Mouse (Mus musculus): ENCODE measurements around the gene Car9.

DNA sequence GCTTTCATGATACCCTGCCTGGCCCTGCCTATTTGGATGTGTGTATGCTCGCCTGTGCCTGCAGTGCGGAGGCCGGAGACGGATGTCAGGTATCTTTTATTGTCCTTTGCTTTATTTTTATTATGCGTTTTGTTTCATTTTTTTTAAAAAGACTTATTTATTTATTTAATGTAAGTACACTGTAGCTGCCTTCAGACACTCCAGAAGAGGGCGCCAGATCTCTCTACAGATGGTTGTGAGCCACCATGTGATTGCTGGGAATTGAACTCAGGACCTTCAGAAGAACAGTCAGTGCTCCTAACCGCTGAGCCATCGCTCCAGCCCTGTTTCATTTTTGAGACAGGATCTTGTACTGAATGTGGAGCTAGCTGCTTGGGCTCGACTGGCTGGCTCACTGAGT lies 21.7 kb downstream of the Car9 start:
- TF ChIP-seq CTCF (IDR thresholded peaks at IDR 0.05; ENCODE audit: low read depth, low read length) (no peak), POLR2A (IDR thresholded peaks at IDR 0.05; ENCODE audit: extremely low read depth, insufficient read depth, low read length) (no peak)
